Mouse (Mus musculus) thymus, postnatal 4 days (tissue): Measurements from ENCODE around the gene Olfr979.
"Not testable (repeated sequence)": the region's sequence is repeated elsewhere in the genome, so short reads cannot be mapped to it uniquely, and the experiment has no call there.

ENCODE experiments used
- DNase-seq: peaks from one replicate; pipeline ENCODE4 v3.0.0; 2021

Olfr979 gene

DNA sequence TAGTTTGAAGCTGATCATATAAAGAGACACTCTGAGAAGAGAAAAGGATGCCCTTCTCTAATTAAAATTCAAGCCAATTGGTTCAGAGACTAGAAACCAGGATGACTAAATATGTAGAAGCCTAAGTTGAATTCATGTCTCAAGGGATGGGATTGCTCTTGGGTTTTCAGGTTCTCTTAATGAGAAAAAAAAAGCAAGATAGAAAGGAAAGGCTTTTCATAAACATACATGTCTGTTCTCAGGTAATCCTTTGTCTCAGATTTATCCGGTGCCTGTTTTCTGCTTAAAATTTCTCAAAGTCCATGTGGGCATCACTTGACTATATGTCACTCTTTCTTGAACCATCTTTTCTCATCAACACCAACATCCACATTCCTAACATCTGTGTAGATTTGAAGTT, at the start of gene Olfr979:
Olfr979 (minus strand) TSS at position 101 of the 400 bp plus-strand sequence.
- DNase-seq = no peak

DNA sequence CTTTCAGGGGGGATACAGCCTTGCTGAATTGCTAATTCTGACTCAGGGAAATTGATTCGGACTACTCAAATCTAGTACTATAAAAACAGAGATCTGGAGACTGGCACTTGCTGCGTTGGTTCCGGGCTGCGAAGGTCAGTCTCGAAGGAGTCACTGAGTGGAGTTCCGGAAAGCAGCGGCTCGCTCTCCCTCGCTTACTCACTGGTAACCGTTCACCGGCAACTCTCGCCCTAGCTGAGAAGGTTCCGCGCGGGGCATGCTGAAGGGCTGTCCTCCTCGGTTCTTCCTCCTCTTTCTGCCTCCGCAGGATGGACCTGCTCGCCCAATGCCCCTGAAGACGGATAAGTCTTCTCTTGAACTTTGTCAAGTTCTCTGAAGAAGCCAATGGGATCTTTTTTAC, 46.9 kb upstream of the Olfr979 start:
- no peak for DNase-seq

DNA sequence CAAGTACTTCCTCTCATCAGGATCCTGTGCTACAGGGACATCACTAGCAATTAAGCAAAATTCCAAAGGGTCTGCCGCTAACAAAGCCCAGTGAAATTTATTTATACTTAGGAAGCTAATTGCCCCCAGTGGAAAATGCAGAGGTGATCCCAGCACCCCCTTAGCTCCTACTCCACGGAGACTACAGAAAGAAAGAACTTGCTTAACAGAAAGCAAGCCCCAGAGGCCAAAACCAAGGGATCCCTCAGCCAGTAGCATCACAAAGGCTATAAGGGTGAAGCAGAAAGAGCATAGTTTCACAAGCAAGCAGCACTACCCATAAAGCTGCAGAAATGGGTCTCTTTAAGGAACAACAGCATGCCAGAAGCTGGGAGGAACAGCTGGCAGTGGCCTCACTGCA, 17.9 kb upstream of the Olfr979 start, which contains the start of gene Olfr981:
Olfr981 (plus strand) TSS at position 301 of the 400 bp plus-strand sequence.
- no peak for DNase-seq

DNA sequence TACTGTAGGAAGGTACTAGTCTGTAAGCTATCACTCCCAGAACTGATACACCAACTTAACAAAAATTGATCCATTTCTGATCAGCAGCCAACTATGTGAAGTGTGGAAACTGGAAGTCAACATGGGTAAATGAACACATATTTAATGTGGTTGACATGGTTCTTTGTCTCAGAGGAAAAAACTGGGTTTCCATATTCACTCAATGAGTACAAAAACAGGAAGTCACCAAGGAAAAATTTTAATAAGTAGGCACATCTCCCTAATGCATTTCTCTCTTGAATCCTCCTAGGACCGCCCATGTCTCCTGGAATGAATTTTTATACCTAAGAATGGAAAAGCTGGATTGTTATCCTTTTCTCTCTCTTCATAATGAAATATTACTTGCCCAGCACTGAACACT, 6.2 kb upstream of the Olfr979 start, which contains the start of gene Olfr980:
Olfr980 (minus strand) TSS at position 101 of the 400 bp plus-strand sequence.
- DNase-seq = no peak

DNA sequence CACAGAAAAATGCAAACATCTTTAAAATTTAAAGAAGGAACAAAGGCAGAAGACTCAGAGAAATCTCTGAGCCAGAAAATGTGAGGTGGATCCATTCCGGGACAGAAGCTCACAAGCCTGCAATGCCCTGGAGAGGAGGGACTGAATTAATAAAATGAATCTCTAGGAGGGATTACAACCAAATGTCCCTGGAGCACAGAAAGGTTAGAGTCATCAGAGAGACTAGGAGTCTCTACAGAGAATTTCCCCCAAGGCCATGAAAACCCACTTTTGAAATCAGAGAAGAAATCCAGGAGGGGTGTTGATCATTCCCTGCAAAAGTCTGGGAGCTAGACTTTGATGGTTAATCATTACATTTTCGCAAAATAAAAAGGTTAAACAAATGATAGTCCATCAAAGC, 11.5 kb downstream of the Olfr979 start, which contains the start of gene Olfr978:
Olfr978 (plus strand) TSS at position 301 of the 400 bp plus-strand sequence.
- DNase-seq = no peak

DNA sequence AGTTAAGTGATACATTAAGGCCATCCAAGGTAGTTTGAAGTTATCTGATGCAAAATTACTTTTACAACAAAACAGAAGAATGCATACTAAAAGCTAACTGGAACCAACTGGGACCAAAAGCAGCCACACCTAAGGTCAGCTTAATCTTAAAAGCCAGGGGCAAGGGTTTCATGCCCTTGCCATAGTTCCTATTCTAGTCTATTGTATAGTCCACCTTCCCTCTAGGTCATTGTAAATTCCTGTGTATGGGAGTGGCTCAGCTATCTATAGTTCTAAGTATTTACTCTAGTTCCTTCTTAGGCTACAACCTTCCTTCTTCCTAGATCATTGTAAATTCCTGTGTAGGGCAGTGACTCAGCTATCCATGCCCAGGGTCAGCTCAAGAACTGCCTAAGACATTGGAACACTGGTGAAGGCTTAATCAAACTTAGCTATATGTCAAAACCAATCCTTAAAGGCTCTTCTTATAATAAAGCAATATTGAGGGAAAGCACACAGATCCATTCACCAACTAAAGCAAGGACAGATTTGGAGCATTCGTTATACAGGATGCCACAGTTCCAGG, 26.6 kb downstream of the Olfr979 start:
- DNase-seq = not testable (repeated sequence)

DNA sequence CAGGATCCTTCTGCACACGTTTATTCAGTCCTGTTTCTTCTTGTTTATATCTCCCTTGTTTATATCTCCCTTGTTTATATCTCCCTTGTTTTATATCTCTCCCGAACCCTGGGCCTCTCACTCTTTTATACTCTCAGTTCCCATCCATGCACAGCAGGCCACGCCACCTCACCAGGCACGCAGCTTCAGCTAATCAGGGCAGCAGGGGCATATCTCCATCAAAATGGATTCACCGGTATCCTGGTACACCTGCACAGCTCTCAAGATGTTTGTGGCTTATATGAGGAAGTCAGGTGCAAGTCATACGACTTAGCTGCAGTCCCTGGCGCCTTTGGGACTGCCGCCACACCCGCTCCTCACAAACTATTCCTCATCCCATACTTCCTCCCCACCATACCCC, 42.2 kb downstream of the Olfr979 start, which contains the start of gene Olfr976:
Olfr976 (minus strand) TSS at position 101 of the 400 bp plus-strand sequence.
- not testable (repeated sequence) for DNase-seq

DNA sequence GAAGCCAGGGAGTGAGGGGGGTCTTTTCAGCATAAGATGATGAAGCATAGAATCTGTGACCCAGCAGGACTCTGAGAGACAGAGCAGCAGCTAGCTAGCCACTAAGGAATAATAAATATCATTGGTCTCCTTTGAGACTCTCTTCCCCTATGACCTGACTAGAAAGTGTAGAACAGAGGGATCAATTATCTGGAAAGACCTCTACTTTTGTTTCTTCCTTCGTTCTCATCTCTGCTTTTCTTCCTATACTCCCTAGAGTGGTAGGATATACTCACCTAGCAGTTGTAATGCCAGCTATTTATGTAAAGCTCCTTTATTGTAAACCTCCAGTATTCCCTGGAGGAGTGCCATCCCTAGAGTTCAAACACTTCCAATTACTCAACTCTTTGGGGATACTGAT, 51.3 kb downstream of the Olfr979 start, which contains the start of gene Olfr975:
Olfr975 (minus strand) TSS at position 101 of the 400 bp plus-strand sequence.
- no peak for DNase-seq
